Mouse (Mus musculus) intestine, postnatal 0 days (tissue): ENCODE results near the gene Acot2. TPM values are rescaled to one million over a fixed set of nuclear protein-coding genes. Genes with fewer than 3 reads are reported as not detected.
"Not testable (repeated sequence)": the region's sequence is repeated elsewhere in the genome, so short reads cannot be mapped to it uniquely, and the experiment has no call there.

Experiments
- ATAC-seq: fragments of 200-750 bp; cut with Nextera tagmentation; 2 replicates; pipeline ENCODE4 v1.8.0; 2017; ENCODE audit warnings: mild to moderate bottlenecking, moderate TSS enrichment, moderate library complexity
- H3K27ac ChIP-seq: fragments of 300-500 bp; sonication (generic); 2 replicates; pipeline ENCODE4 v1.5.1; 2014; ENCODE audit warnings: mild to moderate bottlenecking, low read depth, low read length, moderate library complexity
- H3K27me3 ChIP-seq: fragments of 300-500 bp; sonication (generic); replicated peaks from 2 replicates; pipeline ENCODE4 v1.6.1; 2014; ENCODE audit warnings: low read length, mixed read lengths; ENCODE audit not compliant: control insufficient read depth, insufficient read depth
- H3K36me3 ChIP-seq: fragments of 300-500 bp; sonication (generic); 2 replicates; pipeline ENCODE4 v1.6.1; 2014; ENCODE audit warnings: mild to moderate bottlenecking, moderate library complexity; ENCODE audit not compliant: control insufficient read depth, insufficient read depth
- H3K4me1 ChIP-seq: fragments of 300-500 bp; sonication (generic); replicated peaks from 2 replicates; pipeline ENCODE4 v1.6.1; 2014; ENCODE audit warnings: antibody characterized with exemption, low read length, mixed read lengths; ENCODE audit not compliant: control insufficient read depth, insufficient read depth
- H3K4me2 ChIP-seq: fragments of 300-500 bp; sonication (generic); replicated peaks from 2 replicates; pipeline ENCODE4 v1.6.1; 2014; ENCODE audit warnings: low read depth, mild to moderate bottlenecking, moderate library complexity
- H3K4me3 ChIP-seq: fragments of 300-500 bp; sonication (generic); 2 replicates; pipeline ENCODE4 v1.5.1; 2014; ENCODE audit warnings: low read depth, low read length
- H3K9ac ChIP-seq: fragments of 300-500 bp; sonication (generic); 2 replicates; pipeline ENCODE4 v1.6.1; 2014; ENCODE audit warnings: mild to moderate bottlenecking, low read depth, low read length
- H3K9me3 ChIP-seq: fragments of 300-500 bp; sonication (generic); 2 replicates; pipeline ENCODE4 v1.6.1; 2016; ENCODE audit warnings: mixed run types; ENCODE audit not compliant: control insufficient read depth
- CTCF ChIP-seq: sonication (generic); IDR thresholded peaks from 2 replicates; pipeline ENCODE4 v1.5.1; 2016; ENCODE audit warnings: low read depth, mild to moderate bottlenecking, control low read depth, antibody characterized with exemption, moderate library complexity
- WGBS: fragments of 180-500 bp; shearing (Covaris S2); extraction: QIAGEN DNeasy Blood & Tissue Kit; methylation state at CpG from one replicate; pipeline ENCODE4 v1.1.7; 2014; 5-methylcytosine and 5-hydroxymethylcytosine counted together
- polyA plus RNA-seq: library from polyadenylated mRNA; unstranded; fragments of >200 nt; fragmentation: Nextera tagmentation; extraction: Ambion mirVana; gene quantifications from 2 replicates; pipeline ENCODE4 v1.2.1, GENCODE M21; 2015

Acot2 gene
- polyA plus RNA-seq, 1 experiment from 2014 or later, result 63.7 TPM

- TF ChIP-seq CTCF, result no peak
- H3K4me3 ChIP-seq, result no peak overlapping the region
- WGBS, result 87% methylated on average over 1 of the region's 1 CpGs
Measured at GRCm38 (mm10) chr12:84003866-84004265, 16.2 kb downstream of the Acot2 start.

GRCm38 (mm10) chr12:84008251-84008650, 20.6 kb downstream of the Acot2 start:
- Histone ChIP-seq H3K4me3 (no peak overlapping the region), H3K27ac (no peak overlapping the region), H3K4me2 (peak overlapping the region; percentile 72; the same call in 1 of the 2 replicates), H3K9me3 (no peaks in the 10 kb centered on the region), H3K36me3 (no peaks in the 10 kb centered on the region), H3K9ac (no peak overlapping the region), H3K27me3 (no peaks in the 10 kb centered on the region), H3K4me1 (no peaks in the 10 kb centered on the region)
- ATAC-seq, result no peak
- 83% methylated on average over 11 of the region's 12 CpGs for whole genome bisulfite sequencing
- no peak for TF ChIP-seq CTCF

More at GRCm38 (mm10) chr12:84003866-84004265, 16.2 kb downstream of the Acot2 start:
- ATAC-seq, result no peak
- Histone ChIP-seq H3K4me1 (no peaks in the 10 kb centered on the region), H3K4me2 (no peak overlapping the region), H3K27me3 (no peaks in the 10 kb centered on the region), H3K27ac (no peak overlapping the region), H3K36me3 (no peaks in the 10 kb centered on the region), H3K9me3 (no peaks in the 10 kb centered on the region), H3K9ac (no peak overlapping the region)

- H3K4me3 ChIP-seq, result peak overlapping the region; percentile 49
- peak overlapping the region; percentile 71 for H3K27ac ChIP-seq
- H3K4me2 ChIP-seq, result peak overlapping the region; percentile 72
- TF ChIP-seq CTCF, result no peak
- 48% methylated on average over 8 of the region's 8 CpGs for WGBS
- no peaks in the 10 kb centered on the region for H3K36me3 ChIP-seq
- H3K9me3 ChIP-seq, result no peaks in the 10 kb centered on the region
- no peak for ATAC-seq
- H3K4me1 ChIP-seq, result no peaks in the 10 kb centered on the region
- no peaks in the 10 kb centered on the region for H3K27me3 ChIP-seq
- 0 out of 2 replicates have a peak overlapping the region, but pooled peaks have one; percentile 60 for H3K9ac ChIP-seq
Measured at GRCm38 (mm10) chr12:84008729-84009128, 21.1 kb downstream of the Acot2 start.

- ATAC-seq, result peak; percentile 98
- Histone ChIP-seq H3K4me3 (peak within 1 kb of the TSS; percentile 49), H3K4me2 (peak within 1 kb of the TSS; percentile 72), H3K9ac (peak within 1 kb of the TSS; percentile 60), H3K27ac (peak within 1 kb of the TSS; percentile 71)
- not testable (repeated sequence) for H3K9me3 ChIP-seq, H3K27me3 ChIP-seq, H3K4me1 ChIP-seq, H3K36me3 ChIP-seq
- WGBS, result under 1% methylated on average over 47 of the region's 70 CpGs
Measured at GRCm38 (mm10) chr12:84009171-84009965, 21.7 kb downstream of the Acot2 start, which contains the start of gene Acot1. Gene Acot1 (plus strand): TSS chr12:84009490.

- no peaks in the 10 kb centered on the region for H3K27me3 ChIP-seq
- 46% methylated on average over 3 of the region's 3 CpGs for WGBS
- H3K4me1 ChIP-seq, result no peaks in the 10 kb centered on the region
- peak overlapping the region; percentile 60; the same call in 1 of the 2 replicates for H3K9ac ChIP-seq
- peak overlapping the region; percentile 49 for H3K4me3 ChIP-seq
- ATAC-seq, result no peak
- peak overlapping the region; percentile 72 for H3K4me2 ChIP-seq
- no peaks in the 10 kb centered on the region for H3K9me3 ChIP-seq
- H3K36me3 ChIP-seq, result peaks cover 7% of the 10 kb centered on the region
- peak overlapping the region; percentile 71 for H3K27ac ChIP-seq
- no peak for TF ChIP-seq CTCF
Measured at GRCm38 (mm10) chr12:84010201-84010600, 22.5 kb downstream of the Acot2 start.

GRCm38 (mm10) chr12:84011251-84012040, 23.8 kb downstream of the Acot2 start:
- H3K4me2 ChIP-seq, result peak overlapping the region; percentile 72
- peak overlapping the region; percentile 49 for H3K4me3 ChIP-seq
- no peaks in the 10 kb centered on the region for H3K27me3 ChIP-seq
- peaks cover 14% of the 10 kb centered on the region for H3K36me3 ChIP-seq
- ATAC-seq, result no peak
- WGBS, result 45% methylated on average over 12 of the region's 12 CpGs
- H3K9me3 ChIP-seq, result no peaks in the 10 kb centered on the region
- no peak for TF ChIP-seq CTCF
- no peaks in the 10 kb centered on the region for H3K4me1 ChIP-seq
- no peak overlapping the region for H3K27ac ChIP-seq
- no peak overlapping the region for H3K9ac ChIP-seq
